Mouse (Mus musculus): Measurements from ENCODE around the gene Hmcn1. TPM values are rescaled to one million over a fixed set of nuclear protein-coding genes. Genes with fewer than 3 reads are reported as not detected.

Hmcn1 gene
- polyA plus RNA-seq, 1 experiment, result not detected

GRCm38 (mm10) chr1:150535770-150536534 is 457.3 kb downstream of the Hmcn1 start:
- no peak for TF ChIP-seq CTCF (IDR thresholded peaks at IDR 0.05; ENCODE audit: insufficient read depth, low read depth, low read length)
- TF ChIP-seq POLR2A (IDR thresholded peaks at IDR 0.05; ENCODE audit: insufficient read depth, low read depth, low read length), result no peak
- Histone ChIP-seq H3K4me3 (ENCODE audit: insufficient read depth, low read depth, low read length) (no peak overlapping the region), H3K4me1 (ENCODE audit: control insufficient read depth, insufficient read depth, low read length) (peaks cover 5% of the 10 kb centered on the region), H3K27ac (ENCODE audit: insufficient read depth, low read depth, low read length) (no peak overlapping the region)
- 22% methylated on average over 16 of the region's 16 CpGs for WGBS

GRCm38 (mm10) chr1:150534587-150534986 is 458.6 kb downstream of the Hmcn1 start:
- no peak for TF ChIP-seq CTCF (IDR thresholded peaks at IDR 0.05; ENCODE audit: insufficient read depth, low read depth, low read length)
- no peak for TF ChIP-seq POLR2A (IDR thresholded peaks at IDR 0.05; ENCODE audit: insufficient read depth, low read depth, low read length)
- H3K27ac ChIP-seq (ENCODE audit: insufficient read depth, low read depth, low read length), result no peak overlapping the region
- WGBS, result 86% methylated on average over 8 of the region's 8 CpGs

GRCm38 (mm10) chr1:150513041-150513440 is 480.2 kb downstream of the Hmcn1 start:
- WGBS, result 93% methylated on average over 2 of the region's 2 CpGs
- Histone ChIP-seq H3K4me3 (ENCODE audit: insufficient read depth, low read depth, low read length) (no peak overlapping the region), H3K27ac (ENCODE audit: insufficient read depth, low read depth, low read length) (no peak overlapping the region), H3K4me1 (ENCODE audit: control insufficient read depth, insufficient read depth, low read length) (no peaks in the 10 kb centered on the region)
- TF ChIP-seq POLR2A (IDR thresholded peaks at IDR 0.05; ENCODE audit: insufficient read depth, low read depth, low read length) (no peak), CTCF (IDR thresholded peaks at IDR 0.05; ENCODE audit: insufficient read depth, low read depth, low read length) (no peak)

More at GRCm38 (mm10) chr1:150534587-150534986, 458.6 kb downstream of the Hmcn1 start:
- H3K4me3 ChIP-seq (ENCODE audit: insufficient read depth, low read depth, low read length), result no peak overlapping the region
- H3K4me1 ChIP-seq (ENCODE audit: control insufficient read depth, insufficient read depth, low read length), result peaks cover 5% of the 10 kb centered on the region

Other genes starting within 250 kb of the Hmcn1 start
- gene Gm47985, start 189.1 kb upstream of the Hmcn1 start, polyA plus RNA-seq (2012; ENCODE audit: insufficient read depth, insufficient read length, low replicate concordance, missing spikeins), result not detected in 2 replicates
- not detected in 2 replicates for gene Gm8947, start 198.9 kb upstream of the Hmcn1 start, polyA plus RNA-seq (2012; ENCODE audit: insufficient read depth, insufficient read length, low replicate concordance, missing spikeins)
- gene Gm47995, start 205.0 kb upstream of the Hmcn1 start, polyA plus RNA-seq (2012; ENCODE audit: insufficient read depth, insufficient read length, low replicate concordance, missing spikeins), result not detected in 2 replicates
- gene 3110040M04Rik, start 210.7 kb upstream of the Hmcn1 start, polyA plus RNA-seq (2012; ENCODE audit: insufficient read depth, insufficient read length, low replicate concordance, missing spikeins), result not detected in 2 replicates
- not detected in 2 replicates for gene Gm47996, start 216.7 kb upstream of the Hmcn1 start, polyA plus RNA-seq (2012; ENCODE audit: insufficient read depth, insufficient read length, low replicate concordance, missing spikeins)